Mouse (Mus musculus): ENCODE data around the gene Plbd1.

DNA sequence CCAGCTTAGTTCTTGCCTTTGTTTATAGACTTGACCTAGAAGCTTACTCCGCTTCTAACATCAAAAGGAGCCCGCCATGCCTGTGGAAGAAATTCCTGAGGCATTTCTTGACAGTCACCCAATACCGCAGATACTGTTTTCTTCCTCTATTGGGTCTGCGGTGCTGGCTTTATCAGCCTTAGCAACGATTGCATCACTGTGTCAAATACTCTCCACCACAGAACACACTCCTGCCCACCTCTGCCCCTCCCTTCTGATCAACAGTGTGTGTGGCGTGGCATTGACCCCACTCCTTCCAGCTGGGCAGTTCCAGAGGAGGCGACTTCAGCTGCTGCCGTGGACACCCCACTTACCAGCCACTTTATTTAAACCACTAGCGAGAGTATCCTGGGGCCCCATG, 16.0 kb downstream of the Plbd1 start:
- no peak for TF ChIP-seq EP300 (IDR thresholded peaks at IDR 0.05; ENCODE audit: insufficient read depth, low read depth, low read length)
- TF ChIP-seq CTCF (IDR thresholded peaks at IDR 0.05): no peak
